Mouse (Mus musculus) CD4-positive helper T cell, adult 2 months (primary cell): Measurements from ENCODE around the gene Gm21497.
"Not testable (repeated sequence)": the region's sequence is repeated elsewhere in the genome, so short reads cannot be mapped to it uniquely, and the experiment has no call there.

Experiments used
- DNase-seq: peaks from one replicate; pipeline ENCODE4 v3.0.0-alpha.2; 2012; ENCODE audit warnings: low read depth, missing footprints, low spot score

Gene Gm21497

GRCm38 (mm10) chrY:61646446-61646845 lies at the start of gene Gm21497:
Gm21497 (plus strand) TSS chrY:61646746.
- not testable (repeated sequence) for DNase-seq
